Mouse (Mus musculus) MEL-GATA-1-ER (cell line): ENCODE data around the gene Plekha5.

Source experiments
- DNase-seq: peaks from one replicate; pipeline ENCODE4 v3.0.0-alpha.2; 2012; ENCODE audit warnings: low read depth; ENCODE audit errors: extremely low read depth

Gene Plekha5

GRCm38 (mm10) chr6:140609533-140609932 lies 185.7 kb downstream of the Plekha5 start:
- no peak for DNase-seq

GRCm38 (mm10) chr6:140610117-140610516 lies 186.3 kb downstream of the Plekha5 start:
- no peak for DNase-seq

GRCm38 (mm10) chr6:140611282-140611681 lies 187.4 kb downstream of the Plekha5 start:
- no peak for DNase-seq

- DNase-seq: no peak
Measured at GRCm38 (mm10) chr6:140611893-140612473, 188.1 kb downstream of the Plekha5 start.

GRCm38 (mm10) chr6:140613822-140614221 lies 190.0 kb downstream of the Plekha5 start:
- no peak for DNase-seq

GRCm38 (mm10) chr6:140614711-140615110 lies 190.9 kb downstream of the Plekha5 start:
- DNase-seq: no peak

- no peak for DNase-seq
Measured at GRCm38 (mm10) chr6:140620531-140621349, 196.9 kb downstream of the Plekha5 start.

GRCm38 (mm10) chr6:140621622-140622021 lies 197.8 kb downstream of the Plekha5 start:
- no peak for DNase-seq

- no peak for DNase-seq
Measured at GRCm38 (mm10) chr6:140622391-140623225, 198.8 kb downstream of the Plekha5 start, which contains the start of gene Aebp2. Gene Aebp2, plus strand, starts transcription at chr6:140622663.

- peak; percentile 74 for DNase-seq
Measured at GRCm38 (mm10) chr6:140623226-140624095, 199.6 kb downstream of the Plekha5 start.

GRCm38 (mm10) chr6:140624096-140625051 lies 200.5 kb downstream of the Plekha5 start:
- no peak for DNase-seq

- no peak for DNase-seq
Measured at GRCm38 (mm10) chr6:140629176-140629859, 205.5 kb downstream of the Plekha5 start.

- no peak for DNase-seq
Measured at GRCm38 (mm10) chr6:140630306-140630705, 206.5 kb downstream of the Plekha5 start.

- no peak for DNase-seq
Measured at GRCm38 (mm10) chr6:140633616-140634015, 209.8 kb downstream of the Plekha5 start.

- no peak for DNase-seq
Measured at GRCm38 (mm10) chr6:140636290-140636689, 212.4 kb downstream of the Plekha5 start.

- no peak for DNase-seq
Measured at GRCm38 (mm10) chr6:140642010-140642409, 218.2 kb downstream of the Plekha5 start.

GRCm38 (mm10) chr6:140642655-140643054 lies 218.8 kb downstream of the Plekha5 start:
- no peak for DNase-seq

- no peak for DNase-seq
Measured at GRCm38 (mm10) chr6:140645931-140646330, 222.1 kb downstream of the Plekha5 start.
